Comparison of ENCODE assay signal across 8 mouse cellular contexts in genomic region chr10:79953946-79954345, GRCm38 (mm10). TPM values are rescaled to one million over a fixed set of nuclear protein-coding genes. Genes with fewer than 3 reads are reported as not detected.
DNase-seq lines count a peak whose midpoint lies in the region; ATAC-seq and TF ChIP-seq lines count a peak whose summit lies in the region.
"Had no signal": no experiment of that assay in that cellular context is flagged by ENCODE, and none has a peak within 500 bp of the region (broad histone marks: within the 10 kb centered on the region; RNA-seq: fewer than 3 reads in every experiment).

No protein-coding gene starts in this region.

- DNase-seq in kidney, adult 2 months: peak; percentile 58
- no peak for DNase-seq in G1E (ENCODE audit: low spot score)
- no peak for DNase-seq in brain, embryonic 14.5 days (ENCODE audit: low read depth)
- peak; percentile 43 for DNase-seq in lung, postnatal 25 days (ENCODE audit: low spot score)
- no peak for DNase-seq in left cerebral cortex, adult 18-20 months (ENCODE audit: low spot score in 2 of 2)
- DNase-seq in c-Kit-positive CD71-positive TER-119-positive erythroid progenitor cells, embryonic 14.5 days (ENCODE audit: low spot score): no peak

- H3K27me3 ChIP-seq in kidney, adult 2 months (replicated peaks; ENCODE audit: control insufficient read depth, insufficient read depth, low read length): no peaks in the 10 kb centered on the region
- no peaks in the 10 kb centered on the region for H3K27me3 ChIP-seq in kidney, embryonic 16.5 days (ENCODE audit: insufficient read depth, low read length)
- H3K27me3 ChIP-seq in G1E (ENCODE audit: insufficient read depth, low read length): peaks cover 7% of the 10 kb centered on the region; the same call in 1 of the 2 replicates

- TF ChIP-seq POLR2A in kidney, adult 2 months (IDR thresholded peaks at IDR 0.05; ENCODE audit: low read depth, low read length): no peak
- TF ChIP-seq POLR2A in brain, embryonic 14.5 days (IDR thresholded peaks at IDR 0.05; ENCODE audit: borderline replicate concordance, extremely low read depth, insufficient read depth, insufficient read length, poor library complexity, severe bottlenecking): no peak

- WGBS in kidney, adult 2 months: 72% methylated on average over 6 of the region's 6 CpGs
- WGBS in kidney, embryonic 16.5 days: 78% methylated on average over 6 of the region's 6 CpGs

- no peak for ATAC-seq in kidney, embryonic 16.5 days (ENCODE audit: low FRiP score, low TSS enrichment)
- ATAC-seq in G1E (ENCODE audit: extremely low read depth, insufficient number of reproducible peaks, low FRiP score, poor library complexity, severe bottlenecking): no peak

- H3K4me2 ChIP-seq in kidney, embryonic 16.5 days (replicated peaks; ENCODE audit: low read depth, low read length): no peak overlapping the region

- no peak overlapping the region for H3K9ac ChIP-seq in kidney, embryonic 16.5 days (replicated peaks; ENCODE audit: low read length)

- no peak overlapping the region for H3K27ac ChIP-seq in kidney, adult 2 months (ENCODE audit: insufficient read depth, low read depth, low read length)
- no peak overlapping the region for H3K27ac ChIP-seq in kidney, embryonic 16.5 days (ENCODE audit: low read length)

- TF ChIP-seq CTCF in kidney, adult 2 months (conservative IDR thresholded peaks at IDR 0.05; ENCODE audit: insufficient read depth, insufficient read length, low read depth, low read length): peak; percentile 69
- TF ChIP-seq CTCF in G1E (IDR thresholded peaks at IDR 0.05; ENCODE audit: low read depth, low read length): peak; percentile 65
- peak; percentile 43; the same call in 1 of the 2 replicates for TF ChIP-seq CTCF in brain, embryonic 14.5 days (IDR thresholded peaks at IDR 0.05; ENCODE audit: borderline replicate concordance, extremely low read depth, insufficient read depth, insufficient read length)

- no peak overlapping the region for H3K4me3 ChIP-seq in kidney, adult 2 months (ENCODE audit: insufficient read depth, low read depth, low read length)
- H3K4me3 ChIP-seq in kidney, embryonic 16.5 days (ENCODE audit: low read length): no peak overlapping the region
- no peak overlapping the region for H3K4me3 ChIP-seq in G1E (ENCODE audit: low read depth, low read length)
- H3K4me3 ChIP-seq: myocyte had no signal

- no peaks in the 10 kb centered on the region for H3K36me3 ChIP-seq in kidney, adult 2 months (ENCODE audit: control insufficient read depth, insufficient read depth, low read length)
- peaks cover 39% of the 10 kb centered on the region for H3K36me3 ChIP-seq in kidney, embryonic 16.5 days (ENCODE audit: insufficient read depth, low read length)
- H3K36me3 ChIP-seq in G1E (replicated peaks): peaks cover 53% of the 10 kb centered on the region

- H3K9me3 ChIP-seq in kidney, embryonic 16.5 days (ENCODE audit: low read length): no peaks in the 10 kb centered on the region
- H3K9me3 ChIP-seq in G1E (replicated peaks): no peaks in the 10 kb centered on the region

- peaks cover 10% of the 10 kb centered on the region; the same call in 1 of the 2 replicates for H3K4me1 ChIP-seq in kidney, adult 2 months (ENCODE audit: control insufficient read depth, insufficient read depth, low read length)
- peaks cover 11% of the 10 kb centered on the region for H3K4me1 ChIP-seq in kidney, embryonic 16.5 days (ENCODE audit: insufficient read depth, low read length)
- peaks cover 22% of the 10 kb centered on the region for H3K4me1 ChIP-seq in G1E (ENCODE audit: insufficient read depth, low read depth, low read length)

RNA-seq across cellular contexts. Expression of gene Wdr18, which starts 6.0 kb away (rescaled TPM):
- polyA plus RNA-seq in kidney, adult 2 months (2012; rRNA removed): 60.4 and 67.5 TPM in 2 replicates
- polyA plus RNA-seq in kidney, embryonic 16.5 days (2015; fragmentation: Nextera tagmentation; extraction: Ambion mirVana): 101 and 113 TPM in 2 replicates
- 28.5 and 37.3 TPM in 2 replicates for total RNA-seq in G1E (2014; fragmentation: Nextera tagmentation)
- total RNA-seq in G1E (2017): 34.4 and 34.6 TPM in 2 replicates
- 69.0 and 69.5 TPM in 2 replicates for polyA plus RNA-seq in G1E (2012)
- 59.7 and 74.1 TPM in 2 replicates for polyA plus RNA-seq in brain, embryonic 14.5 days (2012; rRNA removed)
- 10 to 100 TPM; 45.3 to 46.5 TPM for total RNA-seq in left cerebral cortex, adult 18-20 months (2021)

RNA-seq across cellular contexts. Expression of gene Grin3b, which starts 16.6 kb away (rescaled TPM):
- 1.6 and 2.0 TPM in 2 replicates for polyA plus RNA-seq in kidney, adult 2 months (2012; rRNA removed)
- 0.54 and 0.71 TPM in 2 replicates for polyA plus RNA-seq in kidney, embryonic 16.5 days (2015; fragmentation: Nextera tagmentation; extraction: Ambion mirVana)
- total RNA-seq in G1E (2014; fragmentation: Nextera tagmentation): 0.60 TPM in 1 of 2 replicates, not detected in the other
- 0.44 TPM in 1 of 2 replicates, not detected in the other for total RNA-seq in G1E (2017)
- 0.07 and 0.10 TPM in 2 replicates for polyA plus RNA-seq in G1E (2012)
- 0.20 and 0.38 TPM in 2 replicates for polyA plus RNA-seq in brain, embryonic 14.5 days (2012; rRNA removed)
- under 1 TPM; 0.14 to 0.16 TPM for total RNA-seq in left cerebral cortex, adult 18-20 months (2021)

RNA-seq across cellular contexts. Expression of gene Arid3a, which starts 27.1 kb away (rescaled TPM):
- polyA plus RNA-seq in kidney, adult 2 months (2012; rRNA removed): 6.7 and 8.1 TPM in 2 replicates
- 5.5 and 9.2 TPM in 2 replicates for polyA plus RNA-seq in kidney, embryonic 16.5 days (2015; fragmentation: Nextera tagmentation; extraction: Ambion mirVana)
- 35.4 and 41.3 TPM in 2 replicates for total RNA-seq in G1E (2014; fragmentation: Nextera tagmentation)
- 32.8 and 35.1 TPM in 2 replicates for total RNA-seq in G1E (2017)
- polyA plus RNA-seq in G1E (2012): 164 and 202 TPM in 2 replicates
- 5.2 and 7.0 TPM in 2 replicates for polyA plus RNA-seq in brain, embryonic 14.5 days (2012; rRNA removed)
- total RNA-seq in left cerebral cortex, adult 18-20 months (2021): 1 to 10 TPM; 5.6 to 7.2 TPM

RNA-seq across cellular contexts. Expression of gene Tmem259, which starts 30.2 kb away (rescaled TPM):
- polyA plus RNA-seq in kidney, adult 2 months (2012; rRNA removed): 262 and 316 TPM in 2 replicates
- 10.8 and 11.2 TPM in 2 replicates for polyA plus RNA-seq in kidney, embryonic 16.5 days (2015; fragmentation: Nextera tagmentation; extraction: Ambion mirVana)
- total RNA-seq in G1E (2014; fragmentation: Nextera tagmentation) (62.8 and 79.8 TPM in 2 replicates), G1E (2017) (41.6 and 47.0 TPM in 2 replicates)
- polyA plus RNA-seq in G1E (2012): 264 and 361 TPM in 2 replicates
- 221 and 337 TPM in 2 replicates for polyA plus RNA-seq in brain, embryonic 14.5 days (2012; rRNA removed)
- total RNA-seq in left cerebral cortex, adult 18-20 months (2021): 100 to 1,000 TPM; 112 to 113 TPM

RNA-seq across cellular contexts. Expression of gene R3hdm4, which starts 32.9 kb away (rescaled TPM):
- polyA plus RNA-seq in kidney, adult 2 months (2012; rRNA removed): 146 and 154 TPM in 2 replicates
- 169 and 170 TPM in 2 replicates for polyA plus RNA-seq in kidney, embryonic 16.5 days (2015; fragmentation: Nextera tagmentation; extraction: Ambion mirVana)
- total RNA-seq in G1E (2014; fragmentation: Nextera tagmentation) (118 and 134 TPM in 2 replicates), G1E (2017) (35.0 and 35.8 TPM in 2 replicates)
- 185 and 203 TPM in 2 replicates for polyA plus RNA-seq in G1E (2012)
- 195 and 197 TPM in 2 replicates for polyA plus RNA-seq in brain, embryonic 14.5 days (2012; rRNA removed)
- 100 to 1,000 TPM; 307 to 318 TPM for total RNA-seq in left cerebral cortex, adult 18-20 months (2021)

Comparison
In these comparisons a context has a peak if more than half of its experiments do, and no peak if none do; other contexts are left out.
1. DNase-seq: peak in kidney, adult 2 months (single experiment) and lung, postnatal 25 days (single experiment); none in G1E (single experiment), brain, embryonic 14.5 days (single experiment), left cerebral cortex, adult 18-20 months (0 of 2) and c-Kit-positive CD71-positive TER-119-positive erythroid progenitor cells, embryonic 14.5 days (single experiment).
2. RNA of gene Arid3a, which starts 27.1 kb away (polyA plus RNA-seq): 164 to 202 TPM in G1E; 5.2 to 7.0 TPM in brain, embryonic 14.5 days, 6.7 to 8.1 TPM in kidney, adult 2 months and 5.5 to 9.2 TPM in kidney, embryonic 16.5 days; every median in the first group is over 10 times any median in the second.
3. Peak in every context shown above with its lines, with median percentiles within 50 percentile points of each other: CTCF ChIP-seq.